Mouse (Mus musculus): ENCODE results near the gene Trappc2l.

DNA sequence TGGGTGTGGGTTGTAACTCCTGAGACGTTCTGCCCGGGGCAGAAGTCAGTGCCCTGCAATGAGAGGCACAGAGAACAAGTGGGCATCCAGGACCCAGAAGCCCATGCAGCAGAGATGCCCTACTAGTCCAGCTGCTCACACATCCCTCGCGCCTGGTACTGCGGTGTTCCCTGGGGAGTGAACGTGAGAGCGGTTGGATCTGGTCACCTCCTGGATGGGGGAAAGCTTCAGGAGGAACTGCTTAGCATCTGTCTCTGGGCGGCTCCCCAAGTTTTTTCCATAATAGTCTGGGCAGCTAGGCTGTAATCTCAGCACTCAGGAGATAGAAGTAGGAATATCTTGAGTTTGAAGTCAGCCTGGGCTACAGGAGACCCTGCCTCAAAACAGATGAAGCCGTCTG lies 26.5 kb upstream of the Trappc2l start:
- TF ChIP-seq CTCF (IDR thresholded peaks at IDR 0.05; ENCODE audit: low read depth) (no peak), EP300 (optimal IDR thresholded peaks at IDR 0.05) (no peak)

Measured in stomach, postnatal 0 days (tissue).